Mouse (Mus musculus) embryonic facial prominence, embryonic 13.5 days (tissue): ENCODE data around the gene Gatb. TPM values are rescaled to one million over a fixed set of nuclear protein-coding genes. Genes with fewer than 3 reads are reported as not detected.

Experiments used
- ATAC-seq: fragments of 200-750 bp; cut with Nextera tagmentation; 2 replicates; pipeline ENCODE4 v1.8.0; 2017; ENCODE audit warnings: low read depth; ENCODE audit not compliant: insufficient number of reproducible peaks, insufficient read depth, low FRiP score, low TSS enrichment
- H3K27ac ChIP-seq: fragments of 300-500 bp; sonication (generic); 2 replicates; pipeline ENCODE4 v1.5.1; 2015; ENCODE audit warnings: moderate library complexity, mild to moderate bottlenecking, inconsistent platforms
- H3K27me3 ChIP-seq: fragments of 300-500 bp; sonication (generic); 2 replicates; pipeline ENCODE4 v1.6.1; 2015; ENCODE audit warnings: mild to moderate bottlenecking, inconsistent platforms
- H3K36me3 ChIP-seq: fragments of 300-500 bp; sonication (generic); 2 replicates; pipeline ENCODE4 v1.6.1; 2015; ENCODE audit warnings: mild to moderate bottlenecking, inconsistent platforms
- H3K4me1 ChIP-seq: fragments of 300-500 bp; sonication (generic); 2 replicates; pipeline ENCODE4 v1.6.1; 2015; ENCODE audit warnings: inconsistent platforms
- H3K4me2 ChIP-seq: fragments of 300-500 bp; sonication (generic); 2 replicates; pipeline ENCODE4 v1.6.1; 2015; ENCODE audit warnings: moderate library complexity, mild to moderate bottlenecking, inconsistent platforms
- H3K4me3 ChIP-seq: fragments of 300-500 bp; sonication (generic); 2 replicates; pipeline ENCODE4 v1.5.1; 2015; ENCODE audit warnings: mild to moderate bottlenecking, inconsistent platforms
- H3K9ac ChIP-seq: fragments of 300-500 bp; sonication (generic); 2 replicates; pipeline ENCODE4 v1.6.1; 2015; ENCODE audit warnings: mild to moderate bottlenecking, inconsistent platforms
- H3K9me3 ChIP-seq: fragments of 300-500 bp; sonication (generic); 2 replicates; pipeline ENCODE4 v1.6.1; 2016; ENCODE audit warnings: inconsistent platforms
- WGBS: fragments of 180-500 bp; shearing (Covaris S2); methylation state at CpG from one replicate; pipeline ENCODE4 v1.1.7; 2015; ENCODE audit warnings: mixed read lengths; 5-methylcytosine and 5-hydroxymethylcytosine counted together
- polyA plus RNA-seq: library from polyadenylated mRNA; unstranded; fragments of >200 nt; fragmentation: Nextera tagmentation; extraction: Ambion mirVana; gene quantifications from 2 replicates; pipeline ENCODE4 v1.2.1, GENCODE M21; 2015

Gatb gene
- polyA plus RNA-seq, 1 experiment from 2014 or later = 22.5 TPM

GRCm38 (mm10) chr3:85601841-85602305, 28.0 kb downstream of the Gatb start:
- Histone ChIP-seq H3K4me3 (no peak overlapping the region), H3K9me3 (no peaks in the 10 kb centered on the region), H3K36me3 (0 out of 2 replicates have a peak, but pooled peaks cover 4% of the 10 kb centered on the region), H3K4me1 (peaks cover 5% of the 10 kb centered on the region; the same call in 1 of the 2 replicates), H3K27me3 (no peaks in the 10 kb centered on the region), H3K27ac (no peak overlapping the region), H3K9ac (no peak overlapping the region), H3K4me2 (no peak overlapping the region)
- ATAC-seq = no peak
- WGBS = 22% methylated on average over 3 of the region's 3 CpGs

GRCm38 (mm10) chr3:85603811-85604210, 29.9 kb downstream of the Gatb start:
- no peaks in the 10 kb centered on the region for H3K27me3 ChIP-seq
- H3K36me3 ChIP-seq = 0 out of 2 replicates have a peak, but pooled peaks cover 4% of the 10 kb centered on the region
- ATAC-seq = no peak
- H3K9ac ChIP-seq = no peak overlapping the region
- no peak overlapping the region for H3K4me2 ChIP-seq
- no peak overlapping the region for H3K27ac ChIP-seq
- no peaks in the 10 kb centered on the region for H3K9me3 ChIP-seq
- H3K4me3 ChIP-seq = no peak overlapping the region
- peaks cover 5% of the 10 kb centered on the region; the same call in 1 of the 2 replicates for H3K4me1 ChIP-seq
- 78% methylated on average over 1 of the region's 1 CpGs for WGBS

GRCm38 (mm10) chr3:85606912-85607311, 33.0 kb downstream of the Gatb start:
- Histone ChIP-seq H3K4me3 (no peak overlapping the region), H3K27ac (no peak overlapping the region), H3K27me3 (no peaks in the 10 kb centered on the region), H3K4me2 (no peak overlapping the region), H3K9ac (no peak overlapping the region), H3K36me3 (0 out of 2 replicates have a peak, but pooled peaks cover 4% of the 10 kb centered on the region), H3K9me3 (no peaks in the 10 kb centered on the region), H3K4me1 (peaks cover 2% of the 10 kb centered on the region; the same call in 1 of the 2 replicates)
- WGBS = 90% methylated on average over 3 of the region's 3 CpGs
- no peak for ATAC-seq

GRCm38 (mm10) chr3:85607753-85608152, 33.8 kb downstream of the Gatb start:
- no peak for ATAC-seq
- Histone ChIP-seq H3K36me3 (0 out of 2 replicates have a peak, but pooled peaks cover 4% of the 10 kb centered on the region), H3K9me3 (no peaks in the 10 kb centered on the region), H3K4me3 (no peak overlapping the region), H3K9ac (no peak overlapping the region), H3K27ac (no peak overlapping the region), H3K4me2 (no peak overlapping the region), H3K27me3 (no peaks in the 10 kb centered on the region), H3K4me1 (no peaks in the 10 kb centered on the region)
- WGBS = 90% methylated on average over 2 of the region's 2 CpGs

- WGBS = 87% methylated on average over 1 of the region's 1 CpGs
- no peak for ATAC-seq
- Histone ChIP-seq H3K27ac (no peak overlapping the region), H3K4me3 (no peak overlapping the region), H3K36me3 (peaks cover 33% of the 10 kb centered on the region), H3K4me2 (no peak overlapping the region), H3K27me3 (no peaks in the 10 kb centered on the region), H3K9ac (no peak overlapping the region), H3K4me1 (no peaks in the 10 kb centered on the region), H3K9me3 (no peaks in the 10 kb centered on the region)
These were observed 42.5 kb downstream of the Gatb start for GRCm38 (mm10) chr3:85616389-85616788.

- no peaks in the 10 kb centered on the region for H3K4me1 ChIP-seq
- H3K4me2 ChIP-seq = no peak overlapping the region
- peaks cover 31% of the 10 kb centered on the region for H3K36me3 ChIP-seq
- no peak for ATAC-seq
- no peaks in the 10 kb centered on the region for H3K27me3 ChIP-seq
- H3K27ac ChIP-seq = no peak overlapping the region
- no peak overlapping the region for H3K4me3 ChIP-seq
- WGBS = 78% methylated on average over 6 of the region's 6 CpGs
- no peaks in the 10 kb centered on the region for H3K9me3 ChIP-seq
- no peak overlapping the region for H3K9ac ChIP-seq
These were observed 45.0 kb downstream of the Gatb start for GRCm38 (mm10) chr3:85618885-85619284.

GRCm38 (mm10) chr3:85619345-85619744, 45.4 kb downstream of the Gatb start:
- Histone ChIP-seq H3K27me3 (no peaks in the 10 kb centered on the region), H3K36me3 (peaks cover 30% of the 10 kb centered on the region), H3K27ac (no peak overlapping the region), H3K4me2 (no peak overlapping the region), H3K9me3 (no peaks in the 10 kb centered on the region), H3K4me3 (no peak overlapping the region), H3K9ac (no peak overlapping the region), H3K4me1 (no peaks in the 10 kb centered on the region)
- WGBS = 88% methylated on average over 5 of the region's 5 CpGs
- ATAC-seq = no peak

- peaks cover 30% of the 10 kb centered on the region for H3K36me3 ChIP-seq
- ATAC-seq = no peak
- 94% methylated on average over 1 of the region's 1 CpGs for WGBS
- H3K4me2 ChIP-seq = no peak overlapping the region
- H3K27ac ChIP-seq = no peak overlapping the region
- no peaks in the 10 kb centered on the region for H3K9me3 ChIP-seq
- H3K4me1 ChIP-seq = no peaks in the 10 kb centered on the region
- H3K27me3 ChIP-seq = no peaks in the 10 kb centered on the region
- no peak overlapping the region for H3K4me3 ChIP-seq
- no peak overlapping the region for H3K9ac ChIP-seq
These were observed 45.8 kb downstream of the Gatb start for GRCm38 (mm10) chr3:85619751-85620150.

- H3K27ac ChIP-seq = no peak overlapping the region
- H3K9ac ChIP-seq = no peak overlapping the region
- 93% methylated on average over 4 of the region's 4 CpGs for WGBS
These were observed 56.1 kb downstream of the Gatb start for GRCm38 (mm10) chr3:85629895-85630510.

GRCm38 (mm10) chr3:85633733-85634132, 59.8 kb downstream of the Gatb start:
- no peak overlapping the region for H3K9ac ChIP-seq
- no peaks in the 10 kb centered on the region for H3K27me3 ChIP-seq
- ATAC-seq = no peak
- H3K9me3 ChIP-seq = no peaks in the 10 kb centered on the region
- H3K4me1 ChIP-seq = no peaks in the 10 kb centered on the region
- no peak overlapping the region for H3K4me3 ChIP-seq
- H3K27ac ChIP-seq = no peak overlapping the region
- H3K4me2 ChIP-seq = no peak overlapping the region
- 79% methylated on average over 2 of the region's 2 CpGs for WGBS
- 0 out of 2 replicates have a peak, but pooled peaks cover 3% of the 10 kb centered on the region for H3K36me3 ChIP-seq

More at GRCm38 (mm10) chr3:85629895-85630510, 56.1 kb downstream of the Gatb start:
- no peaks in the 10 kb centered on the region for H3K4me1 ChIP-seq
- H3K4me2 ChIP-seq = no peak overlapping the region
- no peak for ATAC-seq
- 0 out of 2 replicates have a peak, but pooled peaks cover 3% of the 10 kb centered on the region for H3K36me3 ChIP-seq
- H3K9me3 ChIP-seq = no peaks in the 10 kb centered on the region
- no peak overlapping the region for H3K4me3 ChIP-seq
- H3K27me3 ChIP-seq = no peaks in the 10 kb centered on the region

GRCm38 (mm10) chr3:85634389-85635125, 60.6 kb downstream of the Gatb start:
- Histone ChIP-seq H3K4me1 (no peaks in the 10 kb centered on the region), H3K36me3 (no peaks in the 10 kb centered on the region), H3K27me3 (no peaks in the 10 kb centered on the region), H3K9me3 (no peaks in the 10 kb centered on the region), H3K4me2 (no peak overlapping the region), H3K9ac (no peak overlapping the region), H3K4me3 (no peak overlapping the region), H3K27ac (no peak overlapping the region)
- ATAC-seq = no peak
- WGBS = 91% methylated on average over 8 of the region's 8 CpGs

- Histone ChIP-seq H3K4me3 (no peak overlapping the region), H3K9ac (no peak overlapping the region), H3K27ac (no peak overlapping the region), H3K36me3 (no peaks in the 10 kb centered on the region), H3K27me3 (no peaks in the 10 kb centered on the region), H3K9me3 (no peaks in the 10 kb centered on the region), H3K4me2 (no peak overlapping the region), H3K4me1 (no peaks in the 10 kb centered on the region)
- WGBS = 84% methylated on average over 2 of the region's 2 CpGs
- no peak for ATAC-seq
These were observed 61.2 kb downstream of the Gatb start for GRCm38 (mm10) chr3:85635126-85635419.
